Mouse (Mus musculus) CH12.LX (cell line): ENCODE measurements at regions not wholly inside any gene's neighbourhood (a gene's known extent, or its start where the extent isn't known, plus 50 kb on each side); places are given as distances from the start of the nearest gene placed in this dataset.

Experiments used
- DNase-seq: peaks from one replicate; pipeline ENCODE4 v3.0.0-alpha.2; 2013; ENCODE audit errors: extremely low read depth
- H3K27ac ChIP-seq: 2 replicates; pipeline ENCODE4 v1.5.1; 2012; ENCODE audit warnings: low read depth, mild to moderate bottlenecking, control low read depth, moderate library complexity; ENCODE audit not compliant: insufficient read depth
- H3K27me3 ChIP-seq: replicated peaks from 2 replicates; pipeline ENCODE3; 2012; ENCODE audit warnings: inconsistent platforms
- H3K36me3 ChIP-seq, 2 experiments: replicated peaks in 1 of 2; 2 replicates each; pipeline versions ENCODE3 to v1.6.1; 2012; ENCODE audit warnings: inconsistent platforms in 1 of 2, low read length in 1 of 2, mild to moderate bottlenecking in 1 of 2, mixed read lengths in 1 of 2, moderate library complexity in 1 of 2; ENCODE audit not compliant: control insufficient read depth in 1 of 2, insufficient read depth in 1 of 2
- H3K4me1 ChIP-seq, 2 experiments: 2 replicates each; pipeline ENCODE4 v1.6.1; 2012; ENCODE audit warnings: inconsistent platforms in 1 of 2, moderate library complexity in 1 of 2; ENCODE audit not compliant: insufficient read depth in 2 of 2, control insufficient read depth in 1 of 2
- H3K4me2 ChIP-seq: 2 replicates; pipeline ENCODE4 v1.6.1; 2012; ENCODE audit warnings: low read depth, mild to moderate bottlenecking, control low read depth; ENCODE audit not compliant: poor library complexity, insufficient read depth, severe bottlenecking
- H3K4me3 ChIP-seq, 3 experiments: fragments of 150-350 bp in 1 of 3; sonication (generic) in 1 of 3; replicated peaks in 1 of 3; 2 replicates each; pipeline versions ENCODE3 to v1.5.1; 2011 to 2012; ENCODE audit warnings: low read depth in 2 of 3, low read length in 2 of 3, mild to moderate bottlenecking in 2 of 3, moderate library complexity in 2 of 3, control low read depth in 1 of 3, improper control_type of control experiment in 1 of 3, inconsistent platforms in 1 of 3, mixed read lengths in 1 of 3; ENCODE audit not compliant: poor library complexity in 1 of 3
- H3K79me2 ChIP-seq: replicated peaks from 2 replicates; pipeline ENCODE4 v1.6.1; 2012; ENCODE audit warnings: mild to moderate bottlenecking, moderate library complexity; ENCODE audit not compliant: control insufficient read depth, poor library complexity, insufficient read depth, severe bottlenecking; ENCODE audit errors: extremely low read depth
- H3K9ac ChIP-seq: 2 replicates; pipeline ENCODE4 v1.6.1; 2012; ENCODE audit warnings: low read depth, mild to moderate bottlenecking, control low read depth, moderate library complexity; ENCODE audit not compliant: insufficient read depth
- H3K9me3 ChIP-seq: replicated peaks from 2 replicates; pipeline ENCODE3; 2012; ENCODE audit warnings: low read length, inconsistent platforms, mixed read lengths
- EP300 ChIP-seq: IDR thresholded peaks from 2 replicates; pipeline ENCODE4 v1.6.1; 2011; ENCODE audit warnings: low read length, improper control_type of control experiment
- HCFC1 ChIP-seq: IDR thresholded peaks from 2 replicates; pipeline ENCODE4 v1.6.1; 2012; ENCODE audit warnings: low read depth, mild to moderate bottlenecking, inconsistent platforms, low read length, improper control_type of control experiment
- IRF4 ChIP-seq: IDR thresholded peaks from 2 replicates; pipeline ENCODE4 v1.6.1; 2014; ENCODE audit warnings: low read depth, mild to moderate bottlenecking, inconsistent platforms, low read length, improper control_type of control experiment
- KAT2A ChIP-seq: IDR thresholded peaks from 2 replicates; pipeline ENCODE4 v1.6.1; 2012; ENCODE audit warnings: low read length, improper control_type of control experiment, inconsistent platforms; ENCODE audit not compliant: insufficient replicate concordance
- MAFK ChIP-seq: IDR thresholded peaks from 2 replicates; pipeline ENCODE4 v1.6.1; 2011; ENCODE audit warnings: low read length, improper control_type of control experiment; ENCODE audit not compliant: insufficient replicate concordance
- MAZ ChIP-seq: IDR thresholded peaks from 2 replicates; pipeline ENCODE4 v1.6.1; 2012; ENCODE audit warnings: low read depth, mild to moderate bottlenecking, inconsistent platforms, low read length, improper control_type of control experiment, moderate library complexity
- MEF2A ChIP-seq: IDR thresholded peaks from 2 replicates; pipeline ENCODE4 v1.6.1; 2014; ENCODE audit warnings: low read depth, mild to moderate bottlenecking, inconsistent platforms, low read length, improper control_type of control experiment, borderline replicate concordance
- MYC ChIP-seq: IDR thresholded peaks from 2 replicates; pipeline ENCODE4 v1.6.1; 2011; ENCODE audit warnings: low read depth, mild to moderate bottlenecking, improper control_type of control experiment, low read length
- NRF1 ChIP-seq: IDR thresholded peaks from 2 replicates; pipeline ENCODE4 v1.6.1; 2014; ENCODE audit warnings: low read depth, mild to moderate bottlenecking, inconsistent platforms, low read length, improper control_type of control experiment, moderate library complexity
- PAX5 ChIP-seq: IDR thresholded peaks from 2 replicates; pipeline ENCODE4 v1.6.1; 2012; ENCODE audit warnings: low read length, inconsistent platforms, mixed read lengths
- POLR2A ChIP-seq: IDR thresholded peaks from 2 replicates; pipeline ENCODE4 v1.6.1; 2011; ENCODE audit warnings: low read depth, mild to moderate bottlenecking, improper control_type of control experiment, low read length
- POLR2AphosphoS2 ChIP-seq: IDR thresholded peaks from 2 replicates; pipeline ENCODE4 v1.6.1; 2011; ENCODE audit warnings: low read depth, low read length, improper control_type of control experiment
- RAD21 ChIP-seq: IDR thresholded peaks from 2 replicates; pipeline ENCODE4 v1.6.1; 2011; ENCODE audit warnings: low read depth, mild to moderate bottlenecking, low read length, improper control_type of control experiment, moderate library complexity
- RCOR1 ChIP-seq: conservative IDR thresholded peaks from 2 replicates; pipeline ENCODE4 v1.6.1; 2012; ENCODE audit warnings: low read depth, mild to moderate bottlenecking, inconsistent platforms, low read length, improper control_type of control experiment
- SMC3 ChIP-seq: IDR thresholded peaks from 2 replicates; pipeline ENCODE4 v1.6.1; 2011; ENCODE audit warnings: low read depth, low read length, improper control_type of control experiment
- UBTF ChIP-seq: IDR thresholded peaks from 2 replicates; pipeline ENCODE4 v1.6.1; 2012; ENCODE audit warnings: low read depth, mild to moderate bottlenecking, inconsistent platforms, low read length, improper control_type of control experiment, moderate library complexity
- USF1 ChIP-seq: IDR thresholded peaks from 2 replicates; pipeline ENCODE4 v1.6.1; 2014; ENCODE audit warnings: low read depth, mild to moderate bottlenecking, inconsistent platforms, low read length, improper control_type of control experiment
- ZKSCAN1 ChIP-seq: IDR thresholded peaks from 2 replicates; pipeline ENCODE4 v1.6.1; 2012; ENCODE audit warnings: low read depth, inconsistent platforms, low read length, improper control_type of control experiment, borderline replicate concordance
- ZNF384 ChIP-seq: IDR thresholded peaks from 2 replicates; pipeline ENCODE4 v1.6.1; 2012; ENCODE audit warnings: low read depth, low read length, improper control_type of control experiment, inconsistent platforms
- dilution Hi-C: fragments of 300-500 bp; cut with MboI; formaldehyde crosslinking; loops from 2 replicates; pipeline ENCODE4 v1.14.3; 2020; ENCODE audit warnings: low sequenced_read_pairs; ENCODE audit not compliant: extremely low pct_unique_long_range_greater_than_20kb, extremely low pct_ligation_motif_present
- in situ Hi-C: fragments of 300-500 bp; cut with MboI; formaldehyde crosslinking; loops from 3 replicates; pipeline ENCODE4 v1.14.3; 2019; ENCODE audit warnings: low sequenced_read_pairs, low pct_ligation_motif_present, low pct_unique_long_range_greater_than_20kb, mixed read lengths

DNA sequence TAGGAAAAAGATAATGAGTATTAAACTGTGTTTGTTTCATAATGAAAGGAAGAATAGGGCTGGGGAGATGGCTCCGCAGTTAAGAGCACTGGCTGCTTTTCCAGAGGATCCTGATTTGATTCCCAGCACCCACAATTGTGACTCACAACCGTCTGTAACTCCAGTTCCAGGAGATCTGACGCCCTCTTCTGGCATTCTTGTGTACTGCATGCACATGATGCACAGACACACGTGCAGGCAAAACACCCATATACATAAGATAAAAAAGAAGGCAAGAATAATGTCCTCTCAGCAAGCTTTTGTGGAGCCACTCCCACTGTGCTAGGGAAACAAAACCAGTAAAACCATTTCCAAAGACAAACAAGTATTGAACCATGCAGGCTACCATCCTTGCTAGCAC, 261.0 kb upstream of the Jmjd1c start:
- dilution Hi-C loops = no loop called here

DNA sequence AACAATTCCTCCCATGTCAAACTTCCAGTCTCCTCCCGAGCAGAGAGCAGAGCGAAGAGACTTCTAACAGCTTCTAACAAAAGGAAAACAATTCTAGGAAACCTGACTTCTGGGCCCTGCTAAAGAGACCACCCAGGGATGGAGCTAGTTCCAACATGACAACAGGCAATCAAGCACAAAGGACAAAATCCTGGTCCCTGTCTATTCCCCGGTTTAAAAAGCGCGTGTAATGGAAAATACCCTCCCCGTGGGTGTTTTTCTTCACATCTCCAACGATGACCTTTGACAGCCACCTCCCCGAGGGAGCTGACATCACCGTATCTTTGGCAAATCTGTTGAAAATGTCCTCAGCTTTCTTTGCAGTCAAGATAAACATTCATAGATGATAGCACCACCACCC, 256.9 kb upstream of the Jmjd1c start:
- H3K4me2 ChIP-seq = no peak overlapping the region; the same call in 1 of the 2 replicates
- dilution Hi-C loops (no loop called here), in situ Hi-C loops (no loop called here)
- H3K4me1 ChIP-seq = no peaks in the 10 kb centered on the region
- H3K79me2 ChIP-seq = no peaks in the 10 kb centered on the region
- TF ChIP-seq EP300 (no peak), RAD21 (no peak), KAT2A (no peak), RCOR1 (no peak), UBTF (no peak), SMC3 (no peak), POLR2A (no peak), MEF2A (no peak), POLR2AphosphoS2 (no peak), ZNF384 (no peak), MYC (no peak), PAX5 (no peak), NRF1 (no peak), IRF4 (no peak), MAFK (no peak)
- no peaks in the 10 kb centered on the region for H3K27me3 ChIP-seq
- no peak overlapping the region for H3K4me3 ChIP-seq
- no peak for DNase-seq
- no peak overlapping the region for H3K9ac ChIP-seq
- no peaks in the 10 kb centered on the region for H3K9me3 ChIP-seq
- no peaks in the 10 kb centered on the region for H3K36me3 ChIP-seq
- H3K27ac ChIP-seq = no peak overlapping the region

More for the DNA sequence above, 261.0 kb upstream of the Jmjd1c start:
- H3K9ac ChIP-seq = no peak overlapping the region
- TF ChIP-seq PAX5 = no peak
- TF ChIP-seq USF1 = no peak
- no peak for TF ChIP-seq MAZ
- no peak for TF ChIP-seq ZKSCAN1
- TF ChIP-seq HCFC1 = no peak
- TF ChIP-seq RCOR1 = no peak
- TF ChIP-seq, all 38 proteins: peak for 0
- Histone ChIP-seq H3K9me3 (no peaks in the 10 kb centered on the region), H3K79me2 (no peaks in the 10 kb centered on the region), H3K4me3 (no peak overlapping the region), H3K4me1 (peaks cover 0 to 4% of the 10 kb centered on the region in 2 experiments; a peak in 1 of 4 replicates), H3K27ac (no peak overlapping the region), H3K27me3 (no peaks in the 10 kb centered on the region), H3K36me3 (no peaks in the 10 kb centered on the region), H3K4me2 (no peak overlapping the region)
- DNase-seq = no peak
- in situ Hi-C loops = no loop called here
